Mouse (Mus musculus): ENCODE measurements around the gene Trim33.

Trim33 gene

DNA sequence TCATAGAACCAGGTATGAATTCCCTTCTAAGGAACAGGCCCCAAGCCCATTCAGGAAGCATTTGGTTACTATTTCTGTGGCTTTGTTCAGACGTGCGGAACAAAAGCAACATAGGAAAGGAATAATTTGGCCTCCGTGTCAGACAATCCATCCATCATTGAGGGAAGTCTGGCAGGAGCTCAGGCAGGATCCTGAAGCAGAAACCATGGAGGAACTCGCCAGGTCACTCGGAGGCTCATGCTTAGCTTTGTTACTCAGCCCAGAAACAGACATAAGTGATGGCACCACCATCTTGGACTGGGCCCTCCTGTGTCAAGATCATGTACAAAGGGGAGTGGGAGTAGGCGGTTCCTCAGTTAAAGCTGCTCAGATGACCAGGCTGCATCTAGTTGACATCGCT lies 82.1 kb downstream of the Trim33 start:
- no peak for DNase-seq (ENCODE audit: low spot score)

DNA sequence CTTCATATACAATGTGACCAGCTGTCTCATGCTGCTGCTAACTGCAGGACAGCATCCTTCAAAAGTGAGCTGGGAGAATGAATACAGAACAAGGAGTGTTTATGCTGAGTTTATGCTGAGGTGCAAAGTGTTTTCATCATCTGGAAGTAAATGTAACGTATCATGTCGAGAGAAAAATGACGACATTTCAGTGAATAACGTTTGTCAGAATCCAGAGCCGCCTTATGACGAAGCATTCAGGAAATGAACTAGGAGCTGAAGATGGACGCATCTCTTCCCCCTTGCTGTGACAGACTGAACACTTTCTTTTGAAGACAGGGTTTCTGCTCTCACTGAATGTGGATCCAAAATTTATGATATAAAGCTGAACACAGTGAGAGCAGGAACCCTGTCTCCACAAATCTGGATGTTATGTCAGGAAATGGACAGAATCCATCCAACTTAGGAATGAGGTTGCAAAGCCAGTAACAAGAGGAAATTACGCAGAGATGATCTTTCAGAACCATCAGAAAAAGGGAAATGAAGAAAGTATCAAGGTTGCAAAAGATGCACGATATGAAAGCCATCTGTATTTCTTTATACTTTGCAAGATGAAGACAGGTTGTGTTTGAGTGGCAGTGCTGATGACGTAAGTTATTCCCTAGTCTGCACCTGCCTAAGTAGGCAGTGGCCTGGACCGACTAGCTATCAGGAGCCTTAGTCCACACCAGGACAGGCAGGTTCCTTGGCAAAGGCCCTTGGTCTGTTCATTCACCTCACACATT lies 85.3 kb downstream of the Trim33 start:
- DNase-seq (ENCODE audit: low spot score): no peak

DNA sequence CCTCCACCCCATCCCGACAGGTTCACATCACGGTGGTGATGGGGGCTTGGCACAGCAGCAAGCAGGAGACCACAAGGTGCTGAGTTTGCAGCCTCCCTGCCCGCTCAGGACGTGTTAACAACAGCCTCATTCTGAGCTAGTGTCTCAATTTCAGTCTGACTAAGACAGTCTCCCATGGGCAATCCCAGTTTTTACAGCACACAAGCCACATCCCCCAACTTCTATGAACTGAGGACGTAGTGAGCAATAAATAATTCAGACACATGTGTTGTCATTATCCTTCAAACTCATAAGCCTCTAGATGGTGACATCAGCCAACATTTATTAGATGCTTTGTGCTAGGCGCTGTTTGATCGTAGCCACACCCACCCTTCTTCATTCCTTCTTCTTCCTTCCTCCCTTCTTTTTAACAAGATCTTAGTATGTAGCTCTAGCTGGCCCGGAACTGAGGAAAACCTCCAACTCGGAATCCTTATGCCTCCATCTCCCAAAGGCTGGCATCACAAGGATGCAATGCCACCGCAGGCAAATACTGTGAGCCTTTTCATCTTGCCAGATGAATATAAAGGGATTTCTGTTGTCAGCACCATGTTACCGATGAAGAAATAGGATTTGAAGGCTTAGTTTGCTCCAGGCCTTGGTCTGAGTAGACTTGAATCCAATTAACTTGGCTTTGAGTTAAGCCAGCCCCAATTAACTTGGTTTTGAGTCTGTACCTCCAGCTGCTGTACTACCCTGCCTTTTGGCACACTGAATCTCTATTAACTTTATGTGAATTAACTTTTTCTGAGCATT lies 88.3 kb downstream of the Trim33 start:
- DNase-seq (ENCODE audit: low spot score): no peak

DNA sequence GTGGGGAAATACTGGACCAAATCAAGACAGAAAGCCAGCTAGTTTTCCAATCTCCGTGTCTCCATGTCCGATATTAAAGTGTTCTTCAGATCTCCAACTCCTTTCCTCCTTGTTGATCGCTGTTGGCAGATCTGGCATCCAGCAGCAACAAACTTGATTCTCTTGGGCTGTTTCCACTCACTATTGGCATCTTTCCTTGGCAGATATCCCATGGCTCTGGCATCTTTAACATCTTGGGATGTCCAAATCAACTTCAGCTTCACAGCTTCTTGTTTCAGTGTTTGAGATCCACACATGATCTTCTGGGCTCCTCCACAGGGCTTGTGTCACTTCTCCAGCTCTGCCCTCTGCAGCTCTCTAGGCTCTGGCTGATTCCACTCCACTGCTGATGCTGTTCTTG lies 89.6 kb downstream of the Trim33 start:
- DNase-seq (ENCODE audit: low spot score): no peak

DNA sequence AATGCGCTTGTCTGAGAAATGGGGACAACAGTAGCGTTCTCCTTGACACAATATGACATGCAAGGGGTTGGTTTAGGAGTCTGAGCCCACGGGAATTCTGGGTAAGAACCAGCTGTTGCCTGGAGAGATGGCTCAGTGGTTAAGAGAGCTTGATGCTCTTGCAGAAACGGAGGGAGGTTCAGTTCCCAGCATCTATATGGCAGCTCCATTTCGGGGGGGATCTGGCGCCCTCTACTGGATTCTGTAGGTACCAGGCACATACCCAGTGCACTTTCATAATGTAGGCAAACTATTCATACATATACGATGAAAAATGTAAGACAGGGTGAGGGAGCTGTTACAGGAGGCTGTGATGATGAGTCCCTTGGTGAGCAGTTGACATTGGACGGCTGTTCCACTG lies 94.9 kb downstream of the Trim33 start:
- peak; percentile 65 for DNase-seq (ENCODE audit: low spot score)

DNA sequence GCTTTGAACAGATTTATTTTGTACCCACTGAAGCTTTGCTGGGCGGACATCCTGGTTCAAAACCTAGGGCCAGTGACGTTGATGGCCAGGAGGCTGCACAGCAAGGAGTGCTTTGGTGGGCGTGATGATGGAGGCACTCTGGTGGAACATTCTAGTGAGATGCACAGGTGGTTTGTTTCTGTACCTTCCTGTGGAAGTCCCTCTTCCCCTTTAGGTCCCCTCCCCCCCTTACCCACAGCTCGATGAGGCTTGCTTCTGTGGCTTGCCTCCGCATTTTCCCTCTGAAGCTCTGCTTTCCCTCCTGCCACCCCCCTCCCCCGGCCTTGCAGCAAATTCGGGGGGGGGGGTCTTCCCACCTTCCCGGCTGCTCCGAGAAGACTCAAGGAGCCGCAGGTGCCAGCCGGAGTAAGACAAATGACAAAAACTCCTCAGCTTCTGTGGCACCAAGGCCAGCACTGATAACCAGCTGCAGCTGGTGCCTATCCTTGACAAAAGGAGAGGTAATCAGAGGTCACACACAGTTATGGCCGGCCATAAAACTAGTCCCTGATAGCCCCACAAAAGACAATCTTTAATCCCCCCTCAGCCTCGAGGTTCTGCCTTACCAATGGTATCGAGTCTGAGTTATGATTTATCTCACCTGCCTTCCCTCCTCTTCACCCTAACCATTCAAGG lies 96.2 kb downstream of the Trim33 start:
- DNase-seq (ENCODE audit: low spot score): no peak

DNA sequence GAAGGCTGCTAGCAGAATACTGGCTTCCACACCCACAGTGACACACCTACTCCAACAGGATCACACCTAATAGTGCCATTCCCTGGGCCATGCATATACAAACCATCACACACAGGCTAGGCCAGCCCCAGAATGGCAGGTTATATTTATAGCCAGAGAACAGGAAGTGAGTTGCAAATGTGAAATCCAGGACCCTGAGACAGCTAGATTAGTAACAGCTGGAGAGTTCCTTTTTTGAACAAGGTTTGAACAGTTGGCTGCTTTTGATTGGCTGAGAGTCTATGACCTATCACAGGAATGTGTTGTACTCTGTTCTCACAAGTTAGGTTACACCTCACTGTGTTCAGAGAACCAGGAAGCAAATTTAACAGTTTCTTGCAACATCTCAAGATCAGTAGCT lies 98.9 kb downstream of the Trim33 start:
- DNase-seq (ENCODE audit: low spot score): peak; percentile 42

DNA sequence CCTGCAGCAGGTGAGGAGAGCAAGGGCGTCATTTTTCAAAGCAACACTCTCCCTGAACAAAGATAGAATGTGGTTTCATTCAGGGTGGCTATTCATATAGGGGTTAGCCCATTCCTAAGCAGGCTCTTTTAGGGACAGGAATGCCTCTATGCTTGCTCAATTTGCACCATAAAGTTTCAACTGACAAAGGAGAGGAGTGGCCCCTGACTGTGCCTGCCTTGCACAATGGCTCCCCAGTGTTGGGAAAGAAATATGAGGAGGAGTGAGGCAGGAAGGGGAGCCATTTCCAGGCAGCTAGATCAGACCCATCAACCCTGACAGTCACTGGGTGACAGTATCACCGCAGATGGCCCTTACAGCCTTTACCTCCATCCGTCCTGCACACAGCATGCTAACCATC lies 100.3 kb downstream of the Trim33 start:
- DNase-seq (ENCODE audit: low spot score): no peak

DNA sequence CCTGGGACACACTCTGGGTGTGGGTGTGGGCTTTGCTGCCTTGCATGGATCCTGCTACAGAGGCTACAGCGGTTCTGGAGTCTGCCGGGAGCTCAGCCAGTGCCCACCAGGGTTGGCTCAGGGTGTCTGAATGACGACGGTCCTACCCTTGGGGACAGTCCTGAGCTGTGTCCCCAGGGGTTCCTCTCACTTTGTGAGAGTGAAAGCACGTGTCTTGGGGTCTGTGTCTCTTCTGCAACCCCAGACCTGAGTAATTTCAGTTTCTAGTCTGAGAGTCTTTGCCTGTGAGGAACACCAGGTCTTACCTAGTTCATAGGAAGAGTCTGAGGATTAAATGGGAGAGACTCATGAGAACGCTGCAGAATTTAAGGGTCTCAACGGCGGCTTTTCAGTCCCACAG lies 101.7 kb downstream of the Trim33 start:
- DNase-seq (ENCODE audit: low spot score): no peak

DNA sequence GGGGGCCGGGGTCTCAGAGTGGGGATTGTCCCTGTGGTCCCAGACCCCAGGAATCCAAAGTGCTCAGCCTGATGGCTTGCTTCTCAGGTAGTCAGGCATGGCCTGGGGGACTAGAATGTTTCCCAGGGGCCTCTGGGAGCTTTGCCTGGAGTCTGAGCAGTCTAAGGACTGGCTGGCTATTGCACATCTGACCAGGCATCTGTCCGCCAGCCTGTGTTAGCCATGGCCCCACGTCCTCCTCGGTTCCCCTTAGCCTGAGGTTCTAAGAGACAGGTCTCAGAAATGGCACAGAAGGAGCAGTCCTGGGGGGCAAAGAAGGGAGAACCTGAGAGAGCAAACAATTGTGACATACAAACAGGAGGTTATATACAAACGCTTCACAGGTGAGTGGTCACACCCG lies 102.3 kb downstream of the Trim33 start:
- no peak for DNase-seq (ENCODE audit: low spot score)

DNA sequence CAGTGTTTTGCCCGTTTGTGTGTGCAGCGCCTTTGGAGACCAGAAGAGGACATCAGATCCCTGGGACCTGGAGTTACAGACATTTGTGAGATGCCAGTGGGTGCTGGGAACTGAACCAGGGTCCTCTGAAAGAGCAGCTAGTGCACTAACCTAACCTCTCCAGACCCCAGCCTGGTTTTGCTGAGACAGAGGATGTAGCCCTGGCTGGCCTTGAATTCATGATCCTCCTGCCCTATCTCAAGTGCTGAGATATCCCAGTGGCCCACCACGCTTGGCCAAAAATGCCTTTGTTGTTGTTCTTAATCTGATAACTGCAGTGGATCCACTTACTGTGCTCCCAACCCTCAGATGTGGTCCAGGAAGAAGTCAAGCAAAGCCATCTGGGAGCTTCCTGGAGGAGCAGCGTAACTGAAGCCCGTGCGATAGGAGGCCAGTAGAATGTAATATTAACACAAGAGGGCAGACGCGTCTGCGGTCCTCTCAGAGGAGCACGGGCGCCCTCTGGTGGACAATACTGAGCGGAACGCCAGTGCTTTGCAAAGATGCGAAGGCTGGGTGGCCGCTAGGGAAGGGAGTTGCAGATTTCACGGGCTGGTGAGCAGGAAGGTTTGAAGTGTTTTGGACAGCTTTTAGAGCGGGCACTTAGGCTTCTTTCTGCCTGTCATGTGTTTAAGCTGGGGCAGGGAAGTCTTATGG lies 103.9 kb downstream of the Trim33 start:
- DNase-seq (ENCODE audit: low spot score): peak; percentile 89

DNA sequence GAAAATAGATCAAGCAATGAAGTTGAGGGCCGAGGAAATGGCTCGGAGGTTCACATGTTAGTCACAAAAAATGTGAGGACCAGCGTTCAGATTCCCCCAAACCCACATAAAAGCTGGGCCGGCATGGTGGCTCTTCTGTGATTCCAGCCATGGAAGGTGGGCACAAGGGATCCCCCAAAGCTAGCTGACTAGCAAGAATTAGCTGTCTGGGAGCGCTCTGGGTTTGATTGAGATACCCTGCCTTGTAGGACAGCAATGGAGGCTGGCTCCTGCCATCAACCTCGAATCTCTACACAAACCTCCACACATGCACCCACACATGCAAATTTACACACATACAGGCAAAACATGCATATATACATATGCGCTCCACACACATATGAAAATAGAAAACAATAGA lies 105.4 kb downstream of the Trim33 start:
- no peak for DNase-seq (ENCODE audit: low spot score)

DNA sequence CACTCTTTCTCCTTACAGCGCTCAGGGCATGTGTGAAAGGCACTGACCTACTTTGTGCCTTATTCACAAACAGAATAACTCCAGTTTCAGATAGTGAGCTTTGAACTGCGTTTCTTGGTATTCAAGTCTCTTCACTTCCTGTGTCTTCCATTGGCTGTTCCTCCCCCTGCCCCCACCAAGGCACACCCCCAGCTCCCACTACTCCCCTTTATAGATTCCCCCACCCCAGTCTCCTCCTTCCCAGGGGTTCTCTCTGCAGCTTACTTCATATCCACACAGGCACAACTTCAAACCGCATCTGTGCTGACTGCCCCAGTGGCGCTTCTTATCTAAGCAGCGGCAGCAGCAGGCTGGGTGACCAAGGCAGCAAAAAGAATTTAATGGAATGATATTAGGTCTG lies 105.9 kb downstream of the Trim33 start:
- peak; percentile 78 for DNase-seq (ENCODE audit: low spot score)

DNA sequence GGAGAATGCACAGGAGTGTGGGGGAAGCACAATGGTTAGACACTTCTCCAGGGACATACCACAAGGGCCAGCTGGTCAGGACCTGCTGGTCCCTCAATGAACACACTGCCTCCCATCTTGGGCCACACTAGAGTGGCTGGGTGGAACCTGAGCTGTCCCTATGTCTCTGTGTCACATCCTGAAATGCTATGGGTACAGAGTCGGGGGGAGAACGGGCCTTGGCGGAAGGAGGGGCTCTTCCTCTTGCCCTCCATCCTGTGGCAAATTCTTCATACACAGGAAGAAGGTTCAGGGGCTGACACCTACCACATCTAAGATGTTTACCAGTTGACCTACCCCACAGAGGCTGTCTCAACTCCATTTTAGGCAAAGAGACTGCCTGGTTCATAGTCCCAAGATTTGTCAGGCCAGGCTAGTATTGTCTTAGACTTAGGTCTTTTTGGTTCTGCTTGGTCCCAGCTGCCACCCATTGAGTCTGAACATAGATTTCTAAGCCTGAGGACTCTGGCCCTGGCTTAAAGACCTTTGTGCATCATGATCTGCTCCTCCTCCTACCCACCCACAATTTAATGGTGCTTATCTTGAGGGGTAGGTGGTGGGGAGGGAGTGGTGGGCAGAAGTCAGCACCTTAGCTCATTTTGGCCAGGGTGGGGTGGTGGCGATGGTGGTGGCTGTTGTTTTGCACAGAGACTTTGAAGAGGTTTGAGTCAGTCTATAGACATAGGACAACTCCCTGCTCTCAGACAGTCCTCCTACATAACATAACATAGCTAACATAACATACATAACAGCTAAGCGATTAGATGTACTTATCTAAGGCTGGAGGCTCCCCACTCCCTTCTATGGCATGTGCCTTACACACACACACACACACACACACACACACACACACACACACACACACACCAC lies 106.5 kb downstream of the Trim33 start:
- peak; percentile 84 for DNase-seq (ENCODE audit: low spot score)

DNA sequence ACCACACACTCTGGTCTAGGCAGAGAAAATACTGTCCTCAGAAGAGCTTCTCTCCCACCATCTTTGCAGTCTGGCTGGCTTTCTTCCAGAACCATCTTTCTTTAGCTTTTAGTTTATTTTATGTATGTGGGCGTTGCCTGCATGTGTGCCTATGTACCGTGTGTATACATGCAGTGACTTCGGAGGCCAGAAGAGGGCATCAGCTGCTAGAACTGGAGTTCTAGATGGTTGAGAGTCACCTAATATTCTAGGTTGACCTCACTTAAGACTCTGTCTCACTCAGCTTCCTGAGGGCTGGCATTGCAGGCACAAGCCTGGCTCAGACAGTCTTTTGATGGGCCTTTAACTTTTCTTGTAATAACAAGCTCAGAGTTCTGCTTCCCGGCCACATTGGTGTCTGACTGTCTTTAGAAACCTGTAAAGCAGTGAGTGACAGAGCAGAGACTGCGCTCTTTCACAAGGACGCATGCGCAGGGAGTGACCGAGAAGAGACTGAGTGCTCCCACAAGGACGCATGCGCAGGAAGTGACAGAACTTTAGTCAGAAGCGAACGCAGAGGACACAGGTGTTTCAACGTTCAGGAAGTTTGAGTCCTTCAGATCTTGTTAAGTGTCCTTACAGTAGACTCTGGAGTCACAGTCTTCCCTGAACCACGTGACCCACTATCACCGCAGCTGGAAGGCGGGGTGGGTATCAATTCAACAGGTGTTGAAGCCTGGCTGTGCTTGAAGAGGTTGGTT lies 107.4 kb downstream of the Trim33 start:
- DNase-seq (ENCODE audit: low spot score): peak; percentile 94

DNA sequence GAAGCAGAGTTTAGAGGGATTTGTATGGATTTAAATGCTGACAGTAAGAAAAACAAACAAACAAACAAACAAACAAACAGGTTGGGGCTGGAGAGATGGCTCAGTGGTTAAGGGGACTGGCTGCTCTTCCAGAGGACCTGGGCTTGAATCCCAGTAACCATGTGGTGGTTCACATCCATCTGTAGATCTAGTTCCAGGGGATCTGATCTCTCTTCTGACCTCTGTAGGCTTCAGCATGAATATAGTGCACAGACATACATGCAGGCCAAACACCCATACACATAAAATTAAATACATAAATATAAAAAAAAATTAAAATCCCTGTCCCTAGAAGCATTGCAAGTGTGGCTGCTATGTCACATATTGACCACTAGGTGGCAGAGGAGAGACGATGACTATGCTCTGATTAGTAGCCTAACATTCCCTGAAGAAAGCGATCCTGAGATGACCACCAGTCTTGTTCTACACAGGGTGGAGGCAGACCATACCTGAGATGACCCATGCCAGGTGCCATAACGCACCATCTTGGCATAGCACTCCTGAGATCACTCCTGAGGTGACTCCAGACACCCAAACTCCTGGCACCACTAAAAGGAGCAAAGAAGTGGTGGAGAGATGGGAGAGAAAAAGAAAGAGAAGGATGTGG lies 113.6 kb downstream of the Trim33 start:
- DNase-seq (ENCODE audit: low spot score): peak; percentile 24

DNA sequence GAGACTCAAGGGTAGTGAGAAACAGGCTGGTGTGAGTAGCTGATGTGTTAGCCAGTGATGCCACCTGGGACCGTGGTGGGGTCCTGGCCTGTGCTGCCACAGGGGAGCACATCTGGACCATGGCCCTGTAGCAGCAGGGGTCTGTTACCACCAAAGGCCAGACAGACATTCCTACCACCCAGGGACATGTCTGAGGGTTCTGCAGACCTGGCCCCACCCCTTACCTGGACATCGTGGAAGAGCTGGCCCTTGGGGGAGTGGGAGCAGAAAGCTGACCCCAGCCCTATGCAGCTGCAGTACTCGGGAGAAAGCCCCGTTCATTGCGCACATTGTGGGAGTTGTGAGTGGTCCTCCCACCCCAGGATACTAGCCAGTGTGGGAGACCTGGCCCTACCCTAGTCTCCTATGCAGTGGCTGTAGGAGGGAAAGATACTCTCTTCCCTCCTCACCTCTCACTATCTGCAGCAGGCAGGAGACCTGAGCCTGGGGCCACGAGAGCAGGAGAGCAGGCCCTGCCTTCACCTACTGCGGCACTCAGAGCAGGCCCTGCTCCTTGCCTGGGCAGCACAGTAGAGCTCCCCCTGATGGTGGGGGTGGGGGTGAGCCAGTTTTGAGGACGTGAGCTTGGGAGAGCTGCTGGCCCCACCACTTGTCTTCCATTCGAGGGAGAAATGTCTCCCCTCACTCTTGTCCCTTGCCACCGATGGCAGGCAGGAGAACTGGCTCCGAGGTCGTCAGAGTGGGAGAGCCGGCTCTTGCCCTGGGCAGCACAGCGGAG lies 114.4 kb downstream of the Trim33 start:
- peak; percentile 40 for DNase-seq (ENCODE audit: low spot score)

DNA sequence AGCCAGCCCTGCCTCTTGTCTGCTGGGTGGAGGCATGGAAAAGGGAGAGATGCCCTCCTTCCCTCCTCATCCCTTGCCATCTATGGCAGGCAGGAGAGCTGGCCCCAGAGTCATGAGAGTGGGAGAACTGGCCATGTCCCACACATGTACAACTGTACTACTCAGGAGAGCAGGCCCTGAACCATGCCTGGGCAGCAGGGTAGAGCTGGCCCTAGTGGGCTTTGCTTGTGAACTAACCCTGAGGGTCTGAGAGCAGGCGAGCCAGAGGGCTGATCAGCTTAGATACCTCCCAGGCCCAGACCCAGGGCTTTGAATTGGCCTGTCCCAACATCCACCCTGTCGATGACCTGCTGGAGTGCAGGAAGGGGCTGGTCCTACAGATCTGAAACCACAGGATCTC lies 115.0 kb downstream of the Trim33 start:
- DNase-seq (ENCODE audit: low spot score): no peak

DNA sequence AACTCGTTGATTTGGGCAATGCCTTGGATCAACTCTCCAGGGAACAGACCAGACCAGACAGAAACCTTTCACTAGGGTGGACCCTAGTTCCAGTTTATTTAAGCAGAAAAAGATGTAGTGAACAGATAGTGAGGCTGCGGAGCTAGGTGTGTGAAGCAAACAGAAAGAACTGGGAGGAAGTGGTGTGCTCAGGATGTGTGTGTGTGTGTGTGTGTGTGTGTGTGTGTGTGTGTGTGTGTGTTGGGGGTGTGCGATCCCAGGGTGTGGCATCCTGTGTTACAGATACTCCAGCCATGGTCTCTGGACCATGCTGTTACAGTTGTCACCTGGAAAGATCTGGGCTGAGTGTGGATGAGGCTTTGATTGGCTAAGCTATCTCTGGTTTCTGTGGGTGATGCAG lies 118.4 kb downstream of the Trim33 start:
- DNase-seq (ENCODE audit: low spot score): peak; percentile 73
